Mouse (Mus musculus) C2C12 (cell line): Measurements from ENCODE around the gene Nrxn3. TPM values are rescaled to one million over a fixed set of nuclear protein-coding genes. Genes with fewer than 3 reads are reported as not detected.

ENCODE experiments used
- H3K27me3 ChIP-seq: one replicate; pipeline ENCODE4 v1.6.1; 2011; ENCODE audit not compliant: control insufficient read depth, insufficient read depth, insufficient read length
- H3K36me3 ChIP-seq: one replicate; pipeline ENCODE4 v1.6.1; 2011; ENCODE audit not compliant: control insufficient read depth, insufficient read depth
- H3K4me3 ChIP-seq: one replicate; pipeline ENCODE4 v1.5.1; 2011; ENCODE audit warnings: mild to moderate bottlenecking, control low read depth; ENCODE audit not compliant: poor library complexity, insufficient read depth, severe bottlenecking
- H3K79me2 ChIP-seq: one replicate; pipeline ENCODE4 v1.6.1; 2011; ENCODE audit not compliant: control insufficient read depth, insufficient read depth
- H3K79me3 ChIP-seq: one replicate; pipeline ENCODE4 v1.6.1; 2011; ENCODE audit warnings: low read depth, control low read depth
- H3ac ChIP-seq: one replicate; pipeline ENCODE3; 2011; ENCODE audit warnings: low read depth; ENCODE audit not compliant: control insufficient read depth, insufficient read length
- CEBPB ChIP-seq: IDR thresholded peaks from one replicate; pipeline ENCODE4 v1.6.1; 2011; ENCODE audit warnings: low read depth, mild to moderate bottlenecking, control low read depth, moderate library complexity
- CTCF ChIP-seq: IDR thresholded peaks from one replicate; pipeline ENCODE4 v1.5.1; 2011; ENCODE audit not compliant: control insufficient read depth, insufficient read depth, insufficient read length
- FOSL1 ChIP-seq: IDR thresholded peaks from one replicate; pipeline ENCODE4 v1.8.0; 2011; ENCODE audit warnings: mild to moderate bottlenecking, low read length; ENCODE audit not compliant: poor library complexity, insufficient read depth, severe bottlenecking
- MAX ChIP-seq: IDR thresholded peaks from one replicate; pipeline ENCODE4 v1.6.1; 2011; ENCODE audit warnings: mild to moderate bottlenecking, control low read depth
- MYOD1 ChIP-seq: IDR thresholded peaks from one replicate; pipeline ENCODE4 v1.6.1; 2011; ENCODE audit warnings: low read depth; ENCODE audit not compliant: control insufficient read depth, insufficient read length
- MYOG ChIP-seq: IDR thresholded peaks from one replicate; pipeline ENCODE4 v1.6.1; 2011; ENCODE audit not compliant: control insufficient read depth, insufficient read length; ENCODE audit errors: extremely low read depth
- USF1 ChIP-seq: IDR thresholded peaks from one replicate; pipeline ENCODE4 v1.6.1; 2011; ENCODE audit warnings: low read depth, mild to moderate bottlenecking, control low read depth, moderate library complexity
- polyA plus RNA-seq: library from polyadenylated mRNA; unstranded; fragments of >200 nt; fragmentation: generic; extraction: Trizol; gene quantifications from one replicate; pipeline ENCODE4 v1.2.1, GENCODE M21; 2012; ENCODE audit warnings: missing spikeins

Gene Nrxn3
- polyA plus RNA-seq, 1 experiment, result 0.01 TPM

DNA sequence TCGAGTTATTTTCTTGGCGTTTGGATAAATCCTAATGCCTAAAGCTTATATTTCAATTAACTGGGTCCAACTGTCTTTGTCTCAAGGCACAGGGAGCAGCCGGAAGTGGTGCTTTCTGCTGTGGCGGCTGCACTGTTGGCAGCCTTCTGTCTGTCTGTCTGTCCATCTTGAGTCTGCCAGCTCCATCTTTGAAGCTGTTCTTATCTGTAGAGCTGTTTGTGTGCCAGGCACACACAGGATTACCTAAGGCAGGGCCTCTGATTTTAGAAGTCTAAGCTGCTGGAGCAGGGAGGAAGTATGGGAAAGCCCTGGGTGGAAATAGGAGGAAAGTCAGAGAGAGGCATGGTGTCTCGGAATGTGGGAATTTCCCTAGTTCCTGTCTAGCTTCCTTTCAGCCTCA lies 262.1 kb downstream of the Nrxn3 start:
- TF ChIP-seq USF1 (no peak), MYOD1 (no peak)

DNA sequence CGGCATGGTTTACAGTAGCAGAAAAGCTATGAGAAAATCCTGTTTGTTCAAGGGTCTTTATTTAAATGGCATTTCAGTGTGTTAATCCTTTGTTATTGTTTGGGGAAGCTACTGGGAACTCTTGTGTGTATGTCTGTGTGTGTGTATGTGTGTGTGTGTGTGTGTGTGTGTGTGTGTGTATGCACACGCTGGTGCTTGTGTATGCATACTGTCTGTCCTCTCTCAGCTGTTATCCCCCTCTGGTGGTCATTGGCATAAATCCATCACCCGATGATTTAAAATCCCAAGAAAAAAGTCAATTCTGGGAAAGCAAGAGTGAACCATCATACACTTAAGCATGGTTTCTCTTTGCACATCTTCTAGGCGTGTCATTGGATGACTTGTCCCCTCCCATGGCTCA lies 264.4 kb downstream of the Nrxn3 start:
- Histone ChIP-seq H3K36me3 (no peaks in the 10 kb centered on the region), H3K27me3 (no peaks in the 10 kb centered on the region), H3K79me3 (no peaks in the 10 kb centered on the region), H3ac (no peak overlapping the region), H3K79me2 (no peaks in the 10 kb centered on the region), H3K4me3 (no peak overlapping the region)
- TF ChIP-seq MYOD1 (no peak), CTCF (no peak), FOSL1 (no peak), MYOG (no peak), MAX (no peak), CEBPB (no peak), USF1 (no peak)

More for the DNA sequence above, 262.1 kb downstream of the Nrxn3 start:
- Histone ChIP-seq H3K79me2 (no peaks in the 10 kb centered on the region), H3K4me3 (no peak overlapping the region), H3K27me3 (no peaks in the 10 kb centered on the region), H3K79me3 (no peaks in the 10 kb centered on the region), H3ac (no peak overlapping the region), H3K36me3 (no peaks in the 10 kb centered on the region)

DNA sequence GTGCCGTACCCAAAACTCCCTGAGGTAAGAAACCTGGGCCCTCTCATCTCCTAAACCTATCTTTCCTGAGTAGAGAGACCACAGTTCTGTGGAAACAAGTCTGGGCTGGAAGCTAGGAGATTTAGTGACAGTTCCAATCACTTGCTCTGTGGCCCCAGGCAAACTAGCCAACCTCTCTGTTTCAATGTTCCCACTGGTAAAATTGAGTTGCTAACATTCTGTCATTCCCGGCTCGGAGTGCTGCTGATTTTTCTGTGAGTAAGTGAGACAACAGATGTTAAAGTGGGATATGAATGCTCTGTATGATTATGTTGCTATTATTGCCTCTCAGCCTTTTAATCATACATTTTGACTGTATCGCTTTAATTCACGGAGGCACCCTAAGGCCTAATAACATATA lies 268.1 kb downstream of the Nrxn3 start:
- Histone ChIP-seq H3K36me3 (no peaks in the 10 kb centered on the region), H3ac (no peak overlapping the region), H3K4me3 (no peak overlapping the region), H3K79me2 (no peaks in the 10 kb centered on the region), H3K79me3 (no peaks in the 10 kb centered on the region), H3K27me3 (no peaks in the 10 kb centered on the region)
- TF ChIP-seq CEBPB, result no peak
- TF ChIP-seq USF1, result no peak
- no peak for TF ChIP-seq MYOG
- no peak for TF ChIP-seq MAX
- TF ChIP-seq FOSL1, result no peak
- no peak for TF ChIP-seq MYOD1
- TF ChIP-seq CTCF, result no peak

DNA sequence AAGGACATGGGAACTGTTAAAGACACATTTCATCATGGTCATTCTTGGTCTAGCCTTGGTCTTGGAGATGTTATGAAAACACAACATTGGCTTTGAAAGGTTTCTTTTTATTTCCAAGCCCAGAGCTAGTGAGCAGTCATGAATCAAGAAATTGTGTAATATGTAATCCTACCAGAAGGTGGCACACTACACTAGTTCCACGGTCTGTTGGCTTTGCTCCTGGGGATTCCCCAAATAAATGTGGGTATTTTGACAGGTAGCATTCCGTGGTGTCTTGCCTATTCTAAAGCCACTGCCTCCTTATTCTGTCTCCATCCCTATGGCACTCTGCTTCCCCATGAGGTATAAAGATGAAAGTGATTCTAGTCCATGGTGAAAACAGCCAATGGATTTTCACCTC lies 269.5 kb downstream of the Nrxn3 start:
- no peak overlapping the region for H3K4me3 ChIP-seq
- TF ChIP-seq CTCF (no peak), MAX (no peak), MYOD1 (no peak), USF1 (no peak), CEBPB (no peak), MYOG (no peak), FOSL1 (no peak)
- no peak overlapping the region for H3ac ChIP-seq
- no peaks in the 10 kb centered on the region for H3K36me3 ChIP-seq
- no peaks in the 10 kb centered on the region for H3K27me3 ChIP-seq
- H3K79me2 ChIP-seq, result no peaks in the 10 kb centered on the region
- H3K79me3 ChIP-seq, result no peaks in the 10 kb centered on the region

DNA sequence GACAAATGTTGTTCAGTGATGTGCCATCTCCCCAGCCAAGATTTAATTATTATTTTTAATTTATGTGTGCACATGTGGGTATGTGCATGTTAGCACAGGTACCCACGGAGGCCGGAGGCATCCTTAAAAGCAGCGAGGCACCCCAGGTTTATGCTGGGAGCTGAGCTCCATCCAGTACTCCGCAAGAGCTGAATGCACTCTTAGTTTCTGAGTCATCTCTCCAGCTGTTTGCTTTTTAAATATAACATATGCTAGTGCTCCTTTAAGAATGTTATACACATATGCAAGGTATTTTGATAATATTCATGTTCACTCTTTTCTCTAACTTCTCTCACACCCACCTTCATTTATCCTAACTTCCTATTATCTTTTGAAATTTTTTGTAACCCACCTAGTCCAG lies 271.1 kb downstream of the Nrxn3 start:
- no peaks in the 10 kb centered on the region for H3K79me2 ChIP-seq
- H3K36me3 ChIP-seq, result no peaks in the 10 kb centered on the region
- no peak for TF ChIP-seq USF1
- no peak for TF ChIP-seq CTCF
- TF ChIP-seq MAX, result no peak
- TF ChIP-seq CEBPB, result no peak
- no peak for TF ChIP-seq FOSL1
- TF ChIP-seq MYOD1, result no peak
- no peak for TF ChIP-seq MYOG
- no peak overlapping the region for H3ac ChIP-seq
- no peak overlapping the region for H3K4me3 ChIP-seq
- H3K27me3 ChIP-seq, result no peaks in the 10 kb centered on the region
- H3K79me3 ChIP-seq, result no peaks in the 10 kb centered on the region

DNA sequence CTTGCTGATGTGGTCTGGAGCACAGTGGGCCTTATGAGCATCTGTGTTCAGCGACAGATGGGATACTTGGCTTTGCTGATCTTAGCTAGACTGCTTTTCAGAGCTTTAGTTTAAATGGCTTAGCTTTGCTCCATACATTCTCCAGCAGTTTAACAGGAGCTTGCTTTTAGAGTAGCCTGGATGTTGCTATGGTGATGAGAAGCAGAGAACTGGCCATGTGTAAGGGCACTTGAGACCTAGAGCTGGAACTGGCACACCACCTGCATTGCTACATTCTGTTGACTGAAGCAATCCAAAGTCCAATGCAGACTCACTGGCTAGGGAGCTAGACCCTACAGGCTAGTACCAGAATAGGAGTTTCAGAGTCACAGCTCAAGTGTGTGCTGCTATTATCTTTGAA lies 293.8 kb downstream of the Nrxn3 start:
- TF ChIP-seq FOSL1, result no peak
- TF ChIP-seq MYOG, result no peak
- no peaks in the 10 kb centered on the region for H3K79me2 ChIP-seq
- no peaks in the 10 kb centered on the region for H3K36me3 ChIP-seq
- H3ac ChIP-seq, result no peak overlapping the region
- no peaks in the 10 kb centered on the region for H3K79me3 ChIP-seq
- H3K27me3 ChIP-seq, result no peaks in the 10 kb centered on the region
- H3K4me3 ChIP-seq, result no peak overlapping the region
